Mouse (Mus musculus): ENCODE measurements around the gene Csrnp2.

DNA sequence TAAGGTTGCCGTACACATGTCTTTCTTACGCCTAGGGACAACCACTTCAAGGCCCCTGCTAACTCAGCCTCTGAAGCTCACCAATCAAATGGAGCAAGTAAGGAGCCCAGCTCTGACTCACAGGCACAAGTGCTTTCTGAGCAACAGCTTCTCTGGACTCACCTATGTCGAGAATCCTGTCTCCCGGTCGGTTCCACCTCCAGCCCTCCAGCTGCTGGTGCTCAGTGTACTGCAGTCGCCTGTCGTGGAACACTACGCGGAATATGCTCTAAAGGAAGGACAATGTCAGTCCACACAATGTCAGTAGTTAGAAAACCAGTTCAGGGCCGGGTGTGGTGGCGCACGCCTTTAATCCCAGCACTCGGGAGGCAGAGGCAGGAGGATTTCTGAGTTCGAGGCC is 30.1 kb upstream of the Csrnp2 start:
- TF ChIP-seq CTCF (IDR thresholded peaks at IDR 0.05; ENCODE audit: borderline replicate concordance, insufficient read depth, low read length) (no peak), POLR2A (IDR thresholded peaks at IDR 0.05; ENCODE audit: low read depth, low read length) (no peak)

All from embryonic fibroblast, embryonic 13.5 days (primary cell).